Mouse (Mus musculus): ENCODE data around the gene Plekhh1.

DNA sequence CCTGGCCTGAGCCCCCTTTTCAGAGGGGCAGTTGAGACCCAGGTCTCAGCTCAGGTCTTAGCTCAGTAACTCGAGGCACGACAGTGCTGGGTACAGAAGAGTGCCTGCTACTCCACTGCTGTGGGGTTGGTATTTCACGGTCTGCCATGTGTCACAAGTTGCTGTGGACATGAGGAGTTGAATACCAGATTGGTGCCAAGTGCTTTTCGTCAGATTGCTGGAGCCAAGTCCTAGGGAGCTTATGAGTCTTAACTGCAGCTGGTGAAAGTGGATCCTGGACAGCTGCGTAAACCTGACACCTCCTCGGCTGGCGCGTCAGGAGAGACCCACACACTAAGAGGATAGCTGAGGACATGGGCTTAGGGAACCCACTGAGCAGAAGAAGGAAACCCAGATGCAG lies 15.7 kb downstream of the Plekhh1 start:
- TF ChIP-seq CTCF (IDR thresholded peaks at IDR 0.05; ENCODE audit: low read depth, low read length), result no peak
- no peak for TF ChIP-seq POLR2A (IDR thresholded peaks at IDR 0.05; ENCODE audit: extremely low read depth, insufficient read depth, low read length)

Measured in liver, adult 2 months (tissue).